Mouse (Mus musculus): ENCODE results near the gene Fbxw9.

Gene Fbxw9

DNA sequence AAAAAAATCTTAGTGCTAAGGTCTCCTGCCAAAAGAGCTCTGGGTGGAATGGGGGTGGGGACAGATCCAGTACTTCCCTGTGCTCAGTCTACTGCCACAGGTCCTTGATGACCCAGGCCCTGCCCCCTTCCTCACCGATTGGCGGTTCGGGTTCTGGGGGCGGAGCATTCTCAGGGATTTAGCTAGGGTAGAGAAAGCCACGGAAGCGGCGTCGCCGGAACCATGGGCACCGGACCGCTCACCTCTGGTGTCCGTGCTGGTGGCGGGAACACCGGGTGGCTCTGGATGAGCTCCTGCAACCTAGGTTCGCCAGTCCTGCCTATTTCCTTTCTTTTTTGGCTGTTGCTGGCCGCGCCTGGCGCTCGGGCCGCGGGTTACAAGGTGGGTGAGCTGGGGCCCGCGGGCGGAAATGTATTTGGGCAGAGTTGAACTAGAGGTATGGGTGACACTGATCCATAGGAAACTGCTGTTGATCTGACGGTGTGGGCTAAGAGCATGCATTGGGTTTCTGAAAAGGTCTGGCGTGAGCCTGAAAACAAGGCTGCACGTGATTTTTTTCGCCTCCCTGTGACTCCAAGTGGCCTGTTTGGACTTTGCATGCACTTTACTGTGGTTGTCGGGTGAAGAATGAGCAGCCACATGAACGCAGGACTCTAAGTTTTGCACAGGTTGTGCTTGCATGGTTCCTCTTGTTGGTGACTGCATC is 23.4 kb downstream of the Fbxw9 start, which contains the start of gene Man2b1:
Gene Man2b1, plus strand, starts transcription at position 163 of the 706 bp plus-strand sequence.
- DNase-seq (ENCODE audit: low spot score in 2 of 2), result peak; percentile 92 to 94

DNA sequence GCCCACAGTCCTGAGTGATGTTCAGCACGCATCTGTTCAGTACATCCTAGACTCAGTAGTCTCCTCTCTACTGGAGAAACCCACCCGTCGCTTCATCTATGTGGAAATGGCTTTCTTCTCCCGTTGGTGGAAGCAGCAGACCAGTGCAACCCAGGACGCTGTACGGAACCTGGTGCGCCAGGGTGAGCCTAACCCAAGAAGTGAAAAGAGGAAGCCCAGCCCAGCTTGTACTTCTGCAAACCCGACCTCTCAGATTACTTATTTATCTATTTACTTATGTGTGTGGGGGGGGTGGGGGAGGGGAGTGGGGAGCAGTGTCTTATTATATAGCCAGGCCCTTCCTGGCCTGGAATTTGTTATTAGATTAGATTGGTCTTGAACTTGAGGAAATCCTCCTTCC is 24.8 kb downstream of the Fbxw9 start:
- DNase-seq (ENCODE audit: low spot score in 2 of 2), result no peak

DNA sequence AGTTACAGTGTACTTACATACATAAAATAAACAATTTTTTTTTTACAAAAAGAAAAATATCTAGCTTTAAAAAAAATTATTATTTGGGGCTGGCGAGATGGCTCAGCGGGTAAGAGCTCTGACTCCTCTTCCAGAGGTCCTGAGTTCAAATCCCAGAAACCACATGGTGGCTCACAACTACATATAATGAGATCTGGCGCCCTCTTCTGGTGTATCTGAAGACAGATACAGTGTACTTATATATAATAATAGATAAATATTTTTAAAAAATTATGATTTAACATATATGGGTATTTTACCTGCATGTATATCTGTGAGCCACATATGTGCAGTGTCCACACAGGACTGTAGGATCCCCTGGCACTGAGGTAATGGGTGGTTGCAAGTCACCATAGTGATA is 26.4 kb downstream of the Fbxw9 start:
- DNase-seq (ENCODE audit: low spot score in 2 of 2), result no peak

DNA sequence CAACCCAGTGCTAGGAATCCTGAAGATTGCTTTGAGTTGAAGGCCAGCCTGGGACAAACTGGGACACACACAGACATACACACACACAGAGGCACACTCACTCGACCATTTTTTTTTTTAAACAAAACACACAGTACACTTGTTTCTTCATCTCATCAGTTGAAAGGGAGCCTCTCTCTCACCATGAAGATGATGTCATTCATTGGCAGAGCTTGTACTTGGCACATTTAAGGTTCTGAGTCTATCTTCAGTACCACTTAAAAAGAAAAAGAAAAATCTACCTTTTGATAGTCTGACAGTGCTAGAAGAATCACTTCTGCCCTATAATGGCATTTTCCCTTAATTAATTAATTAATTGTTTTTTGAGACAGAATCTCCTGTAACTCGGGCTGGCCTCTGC is 28.9 kb downstream of the Fbxw9 start:
- no peak for DNase-seq (ENCODE audit: low spot score in 2 of 2)

DNA sequence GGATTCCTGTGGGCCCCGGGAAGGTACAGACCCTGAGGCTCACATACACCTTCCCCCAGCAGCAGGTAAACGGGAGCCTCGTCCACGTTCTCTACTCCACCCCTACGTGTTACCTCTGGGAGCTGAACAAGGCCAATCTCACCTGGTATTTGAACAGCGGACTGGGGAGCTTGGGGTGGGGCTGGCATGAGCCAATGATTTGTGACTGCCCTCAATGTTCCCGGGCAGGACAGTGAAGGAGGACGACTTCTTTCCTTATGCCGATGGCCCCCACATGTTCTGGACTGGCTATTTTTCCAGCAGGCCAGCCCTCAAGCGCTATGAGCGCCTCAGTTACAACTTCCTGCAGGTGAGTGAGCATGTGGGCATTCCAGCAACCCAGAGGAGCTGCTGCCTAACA is 31.0 kb downstream of the Fbxw9 start:
- no peak for DNase-seq (ENCODE audit: low spot score in 2 of 2)

DNA sequence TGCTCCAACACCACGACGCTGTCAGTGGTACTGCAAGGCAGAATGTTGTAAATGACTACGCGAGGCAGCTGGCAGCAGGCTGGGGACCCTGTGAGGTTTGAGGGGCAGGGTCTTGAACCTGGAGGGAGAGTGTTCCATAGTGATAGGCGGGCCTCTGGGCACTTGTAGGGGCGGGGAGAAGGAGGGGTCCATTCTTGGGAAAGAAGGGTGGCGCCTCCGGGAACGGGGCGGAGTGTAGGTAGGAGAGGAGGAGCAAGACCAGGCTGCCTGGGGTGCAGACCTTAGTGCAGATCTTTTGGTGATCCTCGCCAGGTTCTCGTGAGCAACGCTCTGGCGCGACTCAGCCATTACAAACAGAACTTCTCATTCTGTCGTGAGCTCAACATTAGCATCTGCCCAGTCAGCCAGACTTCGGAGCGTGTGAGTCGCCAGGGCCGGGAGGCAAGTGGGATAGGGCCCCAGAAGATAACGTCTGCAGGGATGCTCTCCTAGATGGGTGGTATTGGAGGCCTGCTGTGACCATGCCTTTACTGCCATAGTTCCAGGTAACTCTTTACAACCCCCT is 31.8 kb downstream of the Fbxw9 start:
- no peak for DNase-seq (ENCODE audit: low spot score in 2 of 2)

DNA sequence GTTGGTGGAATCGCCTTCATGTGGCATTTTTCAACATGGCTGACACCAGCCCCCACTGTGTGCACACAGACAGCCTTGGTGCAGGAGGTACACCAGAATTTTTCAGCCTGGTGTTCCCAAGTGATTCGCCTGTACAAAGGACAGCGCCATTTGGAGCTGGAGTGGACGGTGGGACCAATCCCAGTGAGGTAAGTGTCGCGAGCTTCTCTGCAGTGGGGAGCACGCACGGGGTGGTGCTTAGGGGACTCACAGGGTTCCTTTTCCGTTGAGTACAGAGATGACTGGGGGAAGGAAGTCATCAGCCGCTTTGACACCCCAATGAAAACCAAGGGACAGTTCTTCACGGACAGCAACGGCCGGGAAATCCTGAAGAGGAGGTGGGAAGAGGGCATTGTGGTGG is 35.2 kb downstream of the Fbxw9 start:
- DNase-seq (ENCODE audit: low spot score in 2 of 2), result no peak

DNA sequence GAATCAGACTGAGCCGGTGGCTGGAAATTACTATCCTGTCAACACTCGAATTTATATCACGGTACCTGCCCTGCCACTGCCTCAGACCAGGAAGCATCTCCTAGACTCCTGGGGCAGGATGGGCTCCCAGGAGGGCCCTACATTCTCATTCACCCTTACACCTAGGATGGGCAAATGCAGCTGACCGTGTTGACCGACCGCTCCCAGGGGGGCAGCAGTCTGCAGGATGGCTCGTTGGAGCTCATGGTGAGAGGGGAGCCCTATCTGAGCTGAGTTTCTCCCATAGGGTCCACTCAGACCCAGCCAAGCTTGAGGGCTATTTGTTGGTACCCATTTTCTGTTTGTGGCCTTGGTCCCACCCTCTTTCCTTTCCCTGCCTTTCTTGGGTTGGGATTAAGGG is 35.7 kb downstream of the Fbxw9 start:
- no peak for DNase-seq (ENCODE audit: low spot score in 2 of 2)

DNA sequence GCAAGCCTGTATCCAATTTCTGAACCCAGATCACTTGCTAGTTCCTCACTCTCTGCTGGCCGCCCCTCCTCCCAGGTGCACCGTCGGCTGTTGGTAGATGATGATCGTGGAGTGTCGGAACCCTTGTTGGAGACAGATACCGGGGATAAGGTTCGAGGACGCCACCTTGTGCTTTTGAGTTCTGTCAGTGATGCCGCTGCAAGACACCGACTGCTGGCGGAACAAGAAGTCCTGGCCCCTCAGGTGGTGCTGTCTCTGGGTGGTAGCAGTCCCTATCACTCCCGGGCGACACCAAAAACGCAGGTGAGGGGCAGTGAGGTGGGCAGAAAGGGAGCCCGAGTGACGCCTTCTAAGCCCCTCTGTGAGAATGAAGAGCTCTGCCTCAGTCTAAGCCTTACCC is 36.3 kb downstream of the Fbxw9 start:
- no peak for DNase-seq (ENCODE audit: low spot score in 2 of 2)

DNA sequence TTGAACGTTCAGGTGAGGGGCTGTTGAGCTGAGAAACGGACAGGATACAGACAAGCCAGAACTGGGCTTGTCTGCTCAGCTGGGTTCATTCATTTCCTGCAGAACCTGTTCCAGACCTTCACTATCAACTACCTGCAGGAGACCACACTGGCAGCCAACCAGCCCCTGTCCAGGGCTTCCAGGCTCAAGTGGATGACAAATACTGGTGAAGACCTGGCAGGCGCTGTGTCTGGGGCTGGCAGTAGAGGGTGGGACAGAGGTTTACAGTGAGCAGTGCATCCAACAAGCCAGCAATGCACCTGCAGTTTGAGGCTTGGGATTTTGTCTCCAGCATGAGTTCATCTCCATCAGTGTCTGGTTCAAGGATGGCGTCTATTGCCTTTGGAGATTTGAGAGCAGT is 37.0 kb downstream of the Fbxw9 start:
- DNase-seq (ENCODE audit: low spot score in 2 of 2), result no peak

DNA sequence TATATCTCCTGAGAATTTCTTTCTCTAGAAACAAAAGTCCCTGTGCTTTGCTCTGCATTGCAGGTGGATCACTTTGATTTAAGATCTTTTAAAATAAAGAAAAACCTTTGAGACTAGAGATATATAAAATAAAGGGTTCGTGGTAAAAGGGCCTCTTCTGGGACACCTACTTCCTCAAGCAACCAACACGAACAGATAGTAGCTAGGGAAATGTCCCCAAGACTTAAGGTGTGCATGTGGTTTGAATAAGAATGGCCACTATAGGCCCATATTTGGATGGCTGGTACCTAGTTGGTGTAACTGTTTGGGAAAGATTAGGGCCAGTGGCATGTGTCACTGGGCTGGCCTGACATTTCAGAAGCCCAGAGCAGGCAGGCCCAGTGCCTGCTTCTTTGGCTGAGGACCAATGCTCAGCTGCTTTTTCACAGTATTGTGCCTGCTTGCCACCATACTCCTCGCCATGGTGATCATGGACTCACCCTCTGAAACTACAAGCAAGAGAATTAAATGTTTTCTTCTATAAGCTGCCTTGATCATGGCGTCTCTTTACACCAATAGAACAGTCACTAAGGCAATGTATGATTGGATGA is 40.3 kb downstream of the Fbxw9 start:
- DNase-seq (ENCODE audit: low spot score in 2 of 2), result no peak

DNA sequence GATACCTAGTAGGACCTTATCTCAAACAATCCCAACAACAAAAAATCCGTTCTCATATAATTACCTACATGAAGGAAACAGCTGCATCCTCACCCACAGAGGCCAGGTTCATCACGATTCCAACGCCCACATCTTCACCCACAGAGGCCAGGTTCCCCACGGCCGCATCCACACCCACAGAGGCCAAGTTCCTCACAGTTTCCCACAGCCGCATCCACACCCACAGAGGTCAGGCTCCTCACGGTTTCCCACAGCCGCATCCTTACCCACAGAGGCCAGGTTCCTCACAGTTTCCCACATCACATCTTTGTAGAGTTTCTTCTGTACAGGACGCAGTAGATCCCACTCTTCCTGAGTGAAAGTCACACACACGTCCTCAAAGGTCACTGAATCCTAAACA is 53.4 kb downstream of the Fbxw9 start:
- no peak for DNase-seq (ENCODE audit: low spot score in 2 of 2)

DNA sequence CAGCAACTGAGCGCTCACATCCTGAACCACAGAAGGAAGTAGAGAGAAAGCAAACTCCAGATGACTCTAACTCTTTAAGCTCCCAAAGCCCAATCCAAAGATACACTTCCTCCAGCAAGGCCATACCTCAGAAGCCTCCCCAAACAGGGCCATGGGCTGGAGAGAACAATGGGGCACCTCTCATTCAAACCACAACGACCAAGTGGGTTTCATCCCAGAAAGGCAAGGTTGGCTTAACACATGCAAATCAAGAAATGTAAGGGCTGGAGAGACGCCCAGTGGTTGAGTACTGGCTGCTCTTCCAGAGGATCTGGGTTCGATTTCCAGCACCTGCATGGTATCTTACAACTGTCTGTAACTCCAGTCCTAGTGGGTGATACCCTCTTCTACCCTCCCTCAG is 55.6 kb downstream of the Fbxw9 start:
- DNase-seq (ENCODE audit: low spot score in 2 of 2), result no peak

Measured in heart, adult 9 months (tissue).